Mouse (Mus musculus) heart, adult 2 months (tissue): ENCODE measurements around the gene Rtn4r. TPM values are rescaled to one million over a fixed set of nuclear protein-coding genes. Genes with fewer than 3 reads are reported as not detected.

Source experiments
- DNase-seq, 2 experiments: peaks; one replicate each; pipeline ENCODE4 v3.0.0; 2021
- H3K27ac ChIP-seq: fragments of 200-600 bp; 2 replicates; pipeline ENCODE4 v1.8.1; 2022
- H3K27me3 ChIP-seq: fragments of 200-500 bp; 2 replicates; pipeline ENCODE4 v1.6.1; 2012; ENCODE audit warnings: mild to moderate bottlenecking, low read length, inconsistent platforms, mixed read lengths; ENCODE audit not compliant: control insufficient read depth, insufficient read depth
- H3K36me3 ChIP-seq: fragments of 200-500 bp; 2 replicates; pipeline ENCODE4 v1.6.1; 2012; ENCODE audit warnings: low read length, inconsistent platforms; ENCODE audit not compliant: control insufficient read depth, insufficient read depth
- H3K4me1 ChIP-seq: fragments of 200-500 bp; 2 replicates; pipeline ENCODE4 v1.6.1; 2011; ENCODE audit warnings: low read length; ENCODE audit not compliant: control insufficient read depth, insufficient read depth
- H3K4me3 ChIP-seq: fragments of 200-600 bp; 2 replicates; pipeline ENCODE4 v1.8.1; 2022
- H3K79me2 ChIP-seq: fragments of 200-500 bp; replicated peaks from 2 replicates; pipeline ENCODE4 v1.6.1; 2012; ENCODE audit warnings: mild to moderate bottlenecking, inconsistent platforms, low read length, moderate library complexity, mixed read lengths; ENCODE audit not compliant: control insufficient read depth, insufficient read depth
- H3K9ac ChIP-seq: fragments of 200-500 bp; 2 replicates; pipeline ENCODE4 v1.6.1; 2012; ENCODE audit warnings: low read depth, mild to moderate bottlenecking, control low read depth, inconsistent platforms, low read length, mixed read lengths
- CTCF ChIP-seq: fragments of 200-600 bp; IDR thresholded peaks from 2 replicates; pipeline ENCODE4 v1.8.1; 2022; ENCODE audit warnings: antibody characterized with exemption, mild to moderate bottlenecking, moderate library complexity
- EP300 ChIP-seq: fragments of 200-500 bp; IDR thresholded peaks from 2 replicates; pipeline ENCODE4 v1.6.1; 2011; ENCODE audit warnings: low read depth, low read length, control low read depth; ENCODE audit not compliant: insufficient read depth
- POLR2A ChIP-seq: fragments of 200-500 bp; IDR thresholded peaks from 2 replicates; pipeline ENCODE4 v1.6.1; 2011; ENCODE audit warnings: mild to moderate bottlenecking, low read depth, low read length, control low read depth; ENCODE audit not compliant: insufficient read depth
- WGBS: fragments of 180-500 bp; shearing (Covaris S2); methylation state at CpG from one replicate; pipeline ENCODE4 v1.1.7; 2018; 5-methylcytosine and 5-hydroxymethylcytosine counted together
- intact Hi-C: fragments of 180-260 bp; cut with DNase I; formaldehyde crosslinking; loops from one replicate; pipeline ENCODE4 v1.15.1; 2025
- long read RNA-seq: library from polyadenylated mRNA; stranded (forward); transcript quantifications from one replicate; pipeline ENCODE4 v2.0.0, GENCODE M21; 2021
- polyA plus RNA-seq: library from polyadenylated mRNA; depleted of rRNA; stranded (reverse); fragments of >200 nt; gene quantifications from 2 replicates; pipeline ENCODE4 v1.2.3, GENCODE M21; 2012; rRNA removed
- total RNA-seq, 2 experiments: library from RNA; stranded (reverse); gene quantifications; 2 replicates each; pipeline ENCODE4 v1.2.3; 2021

Rtn4r gene
- total RNA-seq (1 to 10 TPM; 2.3 to 9.8 TPM), polyA plus RNA-seq (31.9 and 57.8 TPM in 2 replicates)
- long read RNA-seq, transcript Rtn4r-201 (2 exons, 1,938 nt), result major isoform, 6 of 6 reads
- long read RNA-seq, partial matches to known transcripts, result 0 of 6 reads
- long read RNA-seq, other reads (novel, unspliced or antisense), result 0 of 6 reads

GRCm38 (mm10) chr16:18127241-18127861, at the start of gene Rtn4r:
Rtn4r (plus strand) TSS chr16:18127642.
- H3K9ac ChIP-seq, result peak within 1 kb of the TSS; percentile 65
- TF ChIP-seq EP300, result no peak
- TF ChIP-seq POLR2A, result no peak
- TF ChIP-seq CTCF, result peak; percentile 78
- no peak within 1 kb of the TSS for H3K27ac ChIP-seq
- H3K4me1 ChIP-seq, result 0 out of 2 replicates have a peak, but pooled peaks cover 1% of the 10 kb centered on the region
- WGBS, result under 1% methylated on average over 96 of the region's 96 CpGs
- intact Hi-C loops, result loop anchor here (1.0 to 5.0 kb wide), 2 partner anchors 45 to 85 kb away; no protein-coding TSS in a partner anchor
- H3K79me2 ChIP-seq, result no peaks in the 10 kb centered on the region
- peak; percentile 65 to 73 for DNase-seq
- no peaks in the 10 kb centered on the region for H3K36me3 ChIP-seq
- H3K4me3 ChIP-seq, result peak within 1 kb of the TSS; percentile 40
- no peaks in the 10 kb centered on the region; the same call in 1 of the 2 replicates for H3K27me3 ChIP-seq

GRCm38 (mm10) chr16:18078314-18079015, 49.0 kb upstream of the Rtn4r start:
- WGBS, result 65% methylated on average over 5 of the region's 5 CpGs
- DNase-seq, result peak; percentile 41 to 53
- intact Hi-C loops, result no loop called here

GRCm38 (mm10) chr16:18079300-18079699, 48.1 kb upstream of the Rtn4r start:
- intact Hi-C loops, result no loop called here
- Histone ChIP-seq H3K27me3 (no peaks in the 10 kb centered on the region), H3K4me3 (no peak overlapping the region), H3K4me1 (peaks cover 8% of the 10 kb centered on the region), H3K27ac (no peak overlapping the region), H3K36me3 (no peaks in the 10 kb centered on the region), H3K9ac (no peak overlapping the region), H3K79me2 (no peaks in the 10 kb centered on the region)
- WGBS, result 87% methylated on average over 2 of the region's 2 CpGs
- TF ChIP-seq POLR2A, result no peak
- TF ChIP-seq EP300, result no peak
- no peak for TF ChIP-seq CTCF
- DNase-seq, result no peak

More at GRCm38 (mm10) chr16:18078314-18079015, 49.0 kb upstream of the Rtn4r start:
- Histone ChIP-seq H3K27me3 (no peaks in the 10 kb centered on the region), H3K4me3 (no peak overlapping the region), H3K36me3 (no peaks in the 10 kb centered on the region), H3K79me2 (no peaks in the 10 kb centered on the region), H3K27ac (no peak overlapping the region; the same call in 1 of the 2 replicates), H3K9ac (no peak overlapping the region), H3K4me1 (peaks cover 8% of the 10 kb centered on the region)
- TF ChIP-seq EP300, result peak; percentile 68
- TF ChIP-seq POLR2A, result no peak

- Histone ChIP-seq H3K4me1 (peaks cover 7% of the 10 kb centered on the region), H3K27me3 (no peaks in the 10 kb centered on the region), H3K4me3 (no peak overlapping the region), H3K27ac (no peak overlapping the region), H3K9ac (no peak overlapping the region), H3K36me3 (no peaks in the 10 kb centered on the region), H3K79me2 (no peaks in the 10 kb centered on the region)
- WGBS, result 88% methylated on average over 7 of the region's 7 CpGs
- TF ChIP-seq CTCF (no peak), POLR2A (no peak), EP300 (no peak)
- intact Hi-C loops, result no loop called here
- DNase-seq, result no peak
Measured at GRCm38 (mm10) chr16:18080171-18080570, 47.3 kb upstream of the Rtn4r start.

GRCm38 (mm10) chr16:18081149-18081827, 46.2 kb upstream of the Rtn4r start:
- no peak for DNase-seq

More at GRCm38 (mm10) chr16:18081149-18081827, 46.2 kb upstream of the Rtn4r start:
- Histone ChIP-seq H3K4me3 (no peak overlapping the region), H3K27ac (no peak overlapping the region), H3K4me1 (peaks cover 7% of the 10 kb centered on the region), H3K79me2 (no peaks in the 10 kb centered on the region), H3K27me3 (no peaks in the 10 kb centered on the region), H3K36me3 (no peaks in the 10 kb centered on the region), H3K9ac (no peak overlapping the region)
- no peak for TF ChIP-seq POLR2A
- TF ChIP-seq CTCF, result 0 out of 2 replicates have a peak, but pooled peaks have one; percentile 21
- WGBS, result 81% methylated on average over 10 of the region's 10 CpGs
- intact Hi-C loops, result no loop called here
